Mouse (Mus musculus) kidney, adult 2 months (tissue): ENCODE measurements around the gene Raver2.

ENCODE experiments used
- CTCF ChIP-seq: fragments of 200-500 bp; conservative IDR thresholded peaks from 2 replicates; pipeline ENCODE4 v1.5.1; 2011; ENCODE audit warnings: low read depth, mild to moderate bottlenecking, control low read depth, low read length, moderate library complexity, mixed read lengths; ENCODE audit not compliant: insufficient read depth, insufficient read length
- POLR2A ChIP-seq: fragments of 200-500 bp; IDR thresholded peaks from one replicate; pipeline ENCODE4 v1.6.1; 2011; ENCODE audit warnings: low read depth, low read length, control low read depth

- no peak for TF ChIP-seq CTCF
- TF ChIP-seq POLR2A = no peak
Observed at GRCm38 (mm10) chr4:101158282-101158681, 89.5 kb downstream of the Raver2 start.
